Mouse (Mus musculus) intestine, embryonic 16.5 days (tissue): ENCODE data around the gene Sun3. TPM values are rescaled to one million over a fixed set of nuclear protein-coding genes. Genes with fewer than 3 reads are reported as not detected.

ENCODE experiments used
- ATAC-seq: fragments of 200-750 bp; cut with Nextera tagmentation; 2 replicates; pipeline ENCODE4 v1.8.0; 2017; ENCODE audit warnings: moderate TSS enrichment, moderate library complexity
- H3K27ac ChIP-seq: fragments of 300-500 bp; sonication (generic); 2 replicates; pipeline ENCODE4 v1.5.1; 2014; ENCODE audit warnings: mild to moderate bottlenecking, low read length
- H3K27me3 ChIP-seq: fragments of 300-500 bp; sonication (generic); replicated peaks from 2 replicates; pipeline ENCODE4 v1.6.1; 2014; ENCODE audit warnings: low read length, control low read depth, mixed read lengths; ENCODE audit not compliant: control insufficient read depth, insufficient read depth
- H3K36me3 ChIP-seq: fragments of 300-500 bp; sonication (generic); 2 replicates; pipeline ENCODE4 v1.6.1; 2014; ENCODE audit warnings: low read length, control low read depth; ENCODE audit not compliant: control insufficient read depth, insufficient read depth
- H3K4me1 ChIP-seq: fragments of 300-500 bp; sonication (generic); 2 replicates; pipeline ENCODE4 v1.6.1; 2014; ENCODE audit warnings: low read length, control low read depth, mixed read lengths; ENCODE audit not compliant: control insufficient read depth, insufficient read depth
- H3K4me2 ChIP-seq: fragments of 300-500 bp; sonication (generic); 2 replicates; pipeline ENCODE4 v1.6.1; 2014; ENCODE audit warnings: low read depth, low read length, control low read depth
- H3K4me3 ChIP-seq: fragments of 300-500 bp; sonication (generic); 2 replicates; pipeline ENCODE4 v1.5.1; 2014; ENCODE audit warnings: mild to moderate bottlenecking, low read length
- H3K9ac ChIP-seq: fragments of 300-500 bp; sonication (generic); 2 replicates; pipeline ENCODE4 v1.6.1; 2014; ENCODE audit warnings: low read depth, low read length
- H3K9me3 ChIP-seq: fragments of 300-500 bp; sonication (generic); 2 replicates; pipeline ENCODE4 v1.6.1; 2016; ENCODE audit warnings: low read length, control low read depth; ENCODE audit not compliant: control insufficient read depth
- WGBS: fragments of 180-500 bp; shearing (Covaris S2); extraction: QIAGEN DNeasy Blood & Tissue Kit; methylation state at CpG from one replicate; pipeline ENCODE4 v1.1.7; 2014; 5-methylcytosine and 5-hydroxymethylcytosine counted together
- polyA plus RNA-seq: library from polyadenylated mRNA; unstranded; fragments of >200 nt; fragmentation: Nextera tagmentation; extraction: Ambion mirVana; gene quantifications from 2 replicates; pipeline ENCODE4 v1.2.1, GENCODE M21; 2015

Gene Sun3
- 0.18 and 0.45 TPM in 2 replicates for polyA plus RNA-seq

DNA sequence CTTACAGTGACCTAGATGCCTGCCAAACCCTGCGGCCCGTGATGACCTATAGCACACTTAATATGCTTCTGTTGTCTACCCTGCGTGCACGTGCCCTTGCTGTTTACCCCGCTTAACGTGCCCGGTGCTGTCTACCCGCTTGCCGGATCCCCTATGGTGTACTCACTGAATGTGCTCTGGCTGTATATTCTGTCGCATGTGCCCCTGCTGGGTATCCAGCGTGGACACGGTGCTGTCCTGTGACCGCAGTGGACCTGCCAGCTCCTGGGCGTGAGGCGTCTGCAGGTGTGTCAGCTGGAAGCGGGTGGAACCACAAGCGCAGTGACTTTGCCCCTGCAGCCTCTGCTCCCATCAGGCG lies at the start of gene Sun3:
Gene Sun3, minus strand, starts transcription at position 289 of the 358 bp plus-strand sequence.
- peak within 1 kb of the TSS; percentile 10 for H3K9ac ChIP-seq
- ATAC-seq = peak; percentile 90
- H3K4me1 ChIP-seq = no peaks in the 10 kb centered on the region
- H3K27me3 ChIP-seq = peaks cover 3% of the 10 kb centered on the region; the same call in 1 of the 2 replicates
- H3K4me2 ChIP-seq = peak within 1 kb of the TSS; percentile 93
- no peaks in the 10 kb centered on the region for H3K36me3 ChIP-seq
- H3K27ac ChIP-seq = no peak within 1 kb of the TSS
- under 1% methylated on average over 18 of the region's 18 CpGs for WGBS
- H3K4me3 ChIP-seq = peak within 1 kb of the TSS; percentile 47
- H3K9me3 ChIP-seq = no peaks in the 10 kb centered on the region

DNA sequence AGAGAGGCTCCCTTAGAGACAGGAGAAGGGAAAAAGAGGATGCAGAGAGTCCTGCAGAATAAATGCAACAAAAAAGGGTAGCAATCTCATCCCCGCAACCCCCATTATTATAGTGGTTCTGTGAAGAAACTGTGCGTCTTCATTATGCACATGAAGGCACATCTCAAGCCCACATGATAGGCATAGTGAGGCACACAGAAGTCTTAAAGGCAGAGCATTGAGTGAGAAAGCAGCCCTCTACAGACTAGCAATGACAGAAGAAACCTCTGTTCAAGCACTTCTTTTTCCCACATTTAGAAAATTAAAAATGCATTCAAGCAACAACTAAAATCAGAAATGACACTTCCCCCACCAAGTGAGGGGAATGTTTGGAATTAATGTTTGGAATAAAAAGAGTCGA lies 27.7 kb upstream of the Sun3 start:
- Histone ChIP-seq H3K4me3 (no peak overlapping the region), H3K9me3 (no peaks in the 10 kb centered on the region), H3K9ac (no peak overlapping the region), H3K36me3 (no peaks in the 10 kb centered on the region), H3K27ac (no peak overlapping the region), H3K4me2 (no peak overlapping the region), H3K4me1 (no peaks in the 10 kb centered on the region), H3K27me3 (no peaks in the 10 kb centered on the region)
- 90% methylated on average over 3 of the region's 3 CpGs for WGBS
- no peak for ATAC-seq

DNA sequence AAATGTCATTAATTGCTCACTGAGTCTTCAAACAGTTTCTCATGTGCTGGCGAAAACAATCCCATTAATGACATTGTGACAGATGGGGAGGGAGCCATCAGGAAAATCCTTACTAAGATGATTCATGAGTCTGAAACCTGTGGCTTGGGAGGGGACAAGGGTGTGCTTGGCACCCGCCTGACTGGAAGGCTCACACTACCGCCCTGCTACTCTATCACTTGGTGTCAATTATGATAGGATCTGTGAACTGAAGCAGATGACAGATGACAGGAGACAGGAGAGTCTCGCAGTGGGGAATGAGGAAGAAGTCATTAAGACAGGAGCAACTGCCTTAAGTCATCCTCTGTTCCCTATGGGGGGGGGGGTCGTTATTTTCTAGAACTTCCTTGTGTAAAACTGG lies 11.7 kb upstream of the Sun3 start:
- no peak overlapping the region for H3K9ac ChIP-seq
- ATAC-seq = no peak
- H3K27ac ChIP-seq = no peak overlapping the region
- H3K4me2 ChIP-seq = no peak overlapping the region
- no peaks in the 10 kb centered on the region for H3K36me3 ChIP-seq
- H3K4me1 ChIP-seq = no peaks in the 10 kb centered on the region
- H3K9me3 ChIP-seq = no peaks in the 10 kb centered on the region
- WGBS = 41% methylated on average over 5 of the region's 5 CpGs
- no peaks in the 10 kb centered on the region for H3K27me3 ChIP-seq
- H3K4me3 ChIP-seq = no peak overlapping the region

DNA sequence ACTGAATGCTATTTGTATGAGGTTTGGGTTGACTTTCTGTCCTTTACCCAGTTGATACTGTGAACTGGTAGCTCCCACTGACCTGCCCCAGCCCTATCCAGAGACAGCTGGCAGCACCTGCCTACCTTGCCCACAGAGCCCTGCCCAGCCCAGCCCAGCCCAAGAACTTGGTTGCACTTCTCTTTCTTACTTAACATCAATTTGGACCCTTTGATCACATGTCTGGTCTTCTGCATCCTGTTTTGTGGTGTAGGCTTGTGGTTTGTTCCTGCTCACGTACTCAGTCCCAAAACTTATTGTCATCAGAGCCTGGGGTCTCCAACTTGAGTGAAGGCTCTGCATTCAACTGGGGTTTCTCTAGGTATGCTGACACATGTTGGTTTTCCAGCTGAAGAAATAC lies 11.2 kb upstream of the Sun3 start:
- no peaks in the 10 kb centered on the region for H3K9me3 ChIP-seq
- H3K36me3 ChIP-seq = no peaks in the 10 kb centered on the region
- H3K4me1 ChIP-seq = no peaks in the 10 kb centered on the region
- ATAC-seq = no peak
- WGBS = 59% methylated on average over 1 of the region's 1 CpGs
- H3K27me3 ChIP-seq = no peaks in the 10 kb centered on the region
- no peak overlapping the region for H3K4me2 ChIP-seq
- H3K4me3 ChIP-seq = no peak overlapping the region
- no peak overlapping the region for H3K9ac ChIP-seq
- no peak overlapping the region for H3K27ac ChIP-seq

DNA sequence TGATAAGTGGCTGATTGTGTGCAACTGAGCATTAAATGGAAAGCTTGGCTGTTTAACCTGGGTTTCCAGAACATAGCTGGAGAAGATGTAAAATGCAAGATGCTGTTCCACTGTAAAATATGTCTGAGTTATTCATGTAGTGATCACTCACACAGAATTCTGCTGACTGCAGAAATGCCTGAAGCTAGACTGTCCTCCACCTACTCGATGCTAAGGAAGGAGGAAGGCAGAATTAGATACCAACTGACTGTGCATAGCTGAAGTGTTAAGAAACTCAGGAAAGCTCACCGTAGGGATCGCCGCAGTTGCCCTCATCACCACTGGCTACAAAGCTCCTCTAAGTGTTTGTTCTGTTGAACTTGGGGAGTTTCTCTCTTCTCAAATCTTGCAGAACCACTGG lies 8.9 kb upstream of the Sun3 start:
- H3K4me3 ChIP-seq = no peak overlapping the region
- H3K9me3 ChIP-seq = no peaks in the 10 kb centered on the region
- 90% methylated on average over 4 of the region's 4 CpGs for WGBS
- no peak overlapping the region for H3K4me2 ChIP-seq
- H3K36me3 ChIP-seq = no peaks in the 10 kb centered on the region
- H3K4me1 ChIP-seq = no peaks in the 10 kb centered on the region
- H3K9ac ChIP-seq = no peak overlapping the region
- ATAC-seq = no peak
- no peak overlapping the region for H3K27ac ChIP-seq
- no peaks in the 10 kb centered on the region for H3K27me3 ChIP-seq

DNA sequence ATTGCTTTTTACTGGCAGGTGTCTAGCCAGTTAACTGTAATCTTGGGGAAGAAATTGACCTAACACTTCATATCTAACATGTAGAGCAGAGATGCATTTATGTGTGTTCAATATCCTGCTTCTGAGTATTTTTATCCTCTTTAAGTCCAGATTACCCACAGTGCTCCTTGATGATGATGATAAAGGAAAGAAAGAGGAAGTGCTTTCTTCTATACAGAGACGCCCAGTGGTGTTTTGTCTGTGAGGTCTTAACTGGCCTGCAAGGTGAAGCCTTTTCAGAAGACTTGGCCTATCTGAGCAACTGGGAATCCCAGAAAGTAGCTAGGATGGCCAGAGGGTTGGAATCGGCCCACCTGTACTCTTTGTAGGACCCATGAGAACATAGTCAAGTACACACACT lies 8.1 kb upstream of the Sun3 start:
- ATAC-seq = no peak
- H3K27ac ChIP-seq = no peak overlapping the region

DNA sequence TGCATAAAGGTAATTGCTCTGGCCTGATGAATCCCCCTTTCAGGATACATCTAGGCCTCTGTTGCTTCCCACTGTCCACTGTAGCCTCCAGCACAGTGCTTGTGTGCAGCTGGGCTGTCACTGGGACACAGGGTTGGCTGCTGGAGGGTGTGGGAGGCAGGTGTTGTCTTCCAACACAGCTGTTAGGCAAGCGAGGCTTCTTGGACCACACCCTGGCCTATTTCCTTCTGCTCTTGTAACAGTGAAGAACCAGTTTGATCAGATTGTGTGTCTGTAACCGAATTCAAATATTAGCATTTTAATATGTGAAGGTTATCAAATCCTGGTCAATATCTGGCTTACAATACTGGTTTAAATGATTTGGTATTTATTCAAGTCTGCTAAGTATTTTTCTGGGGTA lies 3.1 kb upstream of the Sun3 start:
- Histone ChIP-seq H3K4me1 (no peaks in the 10 kb centered on the region), H3K9ac (no peak overlapping the region), H3K4me2 (no peak overlapping the region), H3K27me3 (peaks cover 3% of the 10 kb centered on the region; the same call in 1 of the 2 replicates), H3K27ac (no peak overlapping the region), H3K4me3 (no peak overlapping the region), H3K9me3 (no peaks in the 10 kb centered on the region), H3K36me3 (no peaks in the 10 kb centered on the region)
- 51% methylated on average over 2 of the region's 2 CpGs for WGBS
- no peak for ATAC-seq

More for the DNA sequence above, 8.1 kb upstream of the Sun3 start:
- Histone ChIP-seq H3K4me3 (no peak overlapping the region), H3K4me1 (no peaks in the 10 kb centered on the region), H3K9me3 (no peaks in the 10 kb centered on the region), H3K36me3 (no peaks in the 10 kb centered on the region), H3K27me3 (no peaks in the 10 kb centered on the region), H3K4me2 (no peak overlapping the region), H3K9ac (no peak overlapping the region)
- 79% methylated on average over 2 of the region's 2 CpGs for WGBS

DNA sequence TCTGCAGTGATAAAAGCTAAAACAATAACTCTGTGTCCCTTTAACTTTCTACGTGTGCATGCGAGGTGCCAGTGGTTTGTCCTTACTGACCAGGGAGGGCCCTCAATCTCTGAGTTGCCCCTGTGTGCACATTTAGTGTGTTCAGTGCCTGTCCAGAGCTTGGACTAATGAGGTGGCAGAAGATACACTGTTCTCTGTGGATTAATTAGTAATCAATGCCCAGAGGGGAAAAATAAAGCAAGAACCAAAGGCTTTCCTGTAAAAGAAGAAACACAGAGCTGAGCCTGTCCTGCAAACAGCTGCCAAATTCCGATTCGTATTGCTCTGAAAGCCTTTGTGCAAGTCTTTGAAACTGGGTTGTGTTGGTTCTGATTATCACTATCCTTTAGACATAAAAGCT lies 1.4 kb upstream of the Sun3 start:
- Histone ChIP-seq H3K36me3 (no peaks in the 10 kb centered on the region), H3K4me3 (no peak overlapping the region), H3K4me1 (no peaks in the 10 kb centered on the region), H3K9me3 (no peaks in the 10 kb centered on the region), H3K27me3 (peaks cover 3% of the 10 kb centered on the region; the same call in 1 of the 2 replicates), H3K9ac (no peak overlapping the region), H3K27ac (no peak overlapping the region), H3K4me2 (no peak overlapping the region)
- WGBS = 81% methylated on average over 4 of the region's 4 CpGs
- ATAC-seq = no peak

DNA sequence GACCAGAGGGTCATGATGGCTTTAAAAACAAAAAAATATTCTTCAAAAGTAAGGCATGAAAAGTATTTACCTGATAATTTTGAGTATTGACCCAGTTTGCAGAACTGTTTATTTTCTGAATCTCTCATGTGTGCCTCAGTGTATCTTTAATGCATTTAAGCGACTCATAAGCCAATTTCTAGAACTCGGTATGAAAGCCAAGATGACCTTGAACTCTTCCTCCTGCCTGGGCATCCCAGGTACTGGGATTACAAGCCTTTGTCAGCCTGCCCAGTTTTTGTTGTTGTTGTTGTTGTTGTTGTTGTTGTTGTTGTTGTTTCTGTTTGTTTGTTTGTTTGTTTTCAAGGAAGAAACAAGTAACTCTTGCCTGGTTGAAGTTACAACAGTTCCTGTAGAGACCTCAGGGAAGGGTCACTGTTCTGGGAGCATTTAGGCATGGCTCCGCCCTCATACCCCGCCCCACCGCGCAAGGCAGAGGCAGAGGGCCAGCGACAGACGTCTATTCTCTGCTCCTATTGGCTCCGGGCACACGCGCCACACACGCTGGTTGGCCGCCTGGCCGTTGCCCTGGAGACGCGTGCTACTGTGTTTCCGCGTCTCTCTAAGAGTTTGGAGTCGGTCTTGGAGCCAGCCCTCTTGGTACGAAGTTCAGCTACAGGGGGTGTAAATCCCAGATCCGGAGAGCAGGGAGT lies 634 bp downstream of the Sun3 start, which contains the start of gene Gm11992:
Gene Gm11992, plus strand, starts transcription at position 584 of the 692 bp plus-strand sequence.
- ATAC-seq = peak; percentile 100
- no peaks in the 10 kb centered on the region for H3K9me3 ChIP-seq
- H3K27me3 ChIP-seq = peaks cover 3% of the 10 kb centered on the region; the same call in 1 of the 2 replicates
- H3K9ac ChIP-seq = peak within 1 kb of the TSS; percentile 10
- no peaks in the 10 kb centered on the region for H3K36me3 ChIP-seq
- no peak within 1 kb of the TSS for H3K27ac ChIP-seq
- 4% methylated on average over 21 of the region's 21 CpGs for WGBS
- peak within 1 kb of the TSS; percentile 93 for H3K4me2 ChIP-seq
- H3K4me1 ChIP-seq = no peaks in the 10 kb centered on the region
- H3K4me3 ChIP-seq = peak within 1 kb of the TSS; percentile 47

DNA sequence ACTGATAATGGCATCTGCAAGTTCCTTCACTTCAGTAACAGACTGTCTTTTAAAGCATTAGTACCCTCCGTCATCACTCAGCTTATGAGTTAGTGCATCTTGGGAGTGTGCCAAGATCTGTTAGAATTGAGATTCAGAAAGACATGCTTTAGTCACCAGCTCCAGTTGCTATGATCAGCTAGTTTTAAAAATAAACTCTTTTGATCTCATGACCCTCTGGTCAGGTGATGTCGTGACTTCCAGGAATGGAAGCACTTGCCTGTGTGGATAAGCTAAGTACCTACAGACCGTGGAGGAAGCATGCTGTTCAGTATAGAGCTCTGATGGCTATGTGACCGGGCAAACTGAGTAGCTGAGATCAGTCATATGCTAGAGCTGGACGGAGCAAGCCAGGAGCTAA lies 1.7 kb downstream of the Sun3 start:
- no peak overlapping the region for H3K4me2 ChIP-seq
- 79% methylated on average over 5 of the region's 5 CpGs for WGBS
- H3K4me1 ChIP-seq = no peaks in the 10 kb centered on the region
- H3K27ac ChIP-seq = no peak overlapping the region
- no peak overlapping the region for H3K4me3 ChIP-seq
- no peak for ATAC-seq
- H3K9ac ChIP-seq = no peak overlapping the region
- no peaks in the 10 kb centered on the region for H3K9me3 ChIP-seq
- no peaks in the 10 kb centered on the region for H3K36me3 ChIP-seq
- peaks cover 3% of the 10 kb centered on the region; the same call in 1 of the 2 replicates for H3K27me3 ChIP-seq
